Mouse (Mus musculus) heart, postnatal 0 days (tissue): ENCODE results near the gene Fam102a.

Experiments used
- CTCF ChIP-seq: IDR thresholded peaks from 2 replicates; pipeline ENCODE4 v1.5.1; 2016; ENCODE audit warnings: antibody characterized with exemption, control low read depth, low read depth
- EP300 ChIP-seq: IDR thresholded peaks from 2 replicates; pipeline ENCODE4 v1.6.1; 2016; ENCODE audit warnings: antibody characterized with exemption, low read depth

DNA sequence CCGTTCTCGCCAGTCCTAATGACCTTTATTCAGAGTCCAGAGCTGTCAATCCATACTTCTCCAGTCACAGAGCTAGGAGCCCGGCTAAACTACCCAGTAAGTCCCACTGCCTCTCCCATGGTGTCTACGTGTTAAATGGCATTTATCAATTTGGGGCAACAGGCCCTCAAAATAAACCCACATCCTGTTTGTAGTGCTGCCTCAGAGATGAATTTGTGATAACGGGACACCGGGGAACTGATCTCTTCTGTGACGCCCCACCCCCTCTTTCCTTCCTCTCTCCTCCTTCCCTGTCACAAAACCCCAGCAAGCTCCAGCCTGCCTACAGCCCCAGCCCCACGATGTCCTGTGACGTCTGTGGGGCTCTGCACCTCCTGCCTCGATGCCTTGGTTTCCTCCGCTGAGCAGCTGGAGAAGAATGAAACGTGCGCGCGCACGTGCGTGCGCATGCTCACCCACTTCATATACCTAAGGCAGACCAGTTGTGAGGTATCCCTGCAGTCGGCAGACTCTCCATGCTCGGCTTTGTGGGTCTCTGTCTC lies 39.9 kb upstream of the Fam102a start:
- TF ChIP-seq CTCF: no peak
- no peak for TF ChIP-seq EP300
